Mouse (Mus musculus) lung, adult 2 months (tissue): ENCODE data around the gene Rnf169. TPM values are rescaled to one million over a fixed set of nuclear protein-coding genes. Genes with fewer than 3 reads are reported as not detected.
A peak's percentile ranks its signal among the peaks of the same experiment; 100 is the strongest.

Source experiments
- DNase-seq: peaks from one replicate; pipeline ENCODE4 v3.0.0; 2022
- H3K4me1 ChIP-seq: fragments of 200-500 bp; 2 replicates; pipeline ENCODE4 v1.6.1; 2011; ENCODE audit warnings: low read length; ENCODE audit not compliant: control insufficient read depth, insufficient read depth
- H3K4me3 ChIP-seq: fragments of 200-500 bp; replicated peaks from 2 replicates; pipeline ENCODE3; 2011; ENCODE audit warnings: low read depth, mild to moderate bottlenecking, control low read depth, low read length; ENCODE audit errors: extremely low read depth
- CTCF ChIP-seq: fragments of 200-500 bp; IDR thresholded peaks from 2 replicates; pipeline ENCODE4 v1.5.1; 2011; ENCODE audit warnings: mild to moderate bottlenecking, low read length, control low read depth; ENCODE audit not compliant: insufficient read depth
- POLR2A ChIP-seq: fragments of 200-500 bp; IDR thresholded peaks from 2 replicates; pipeline ENCODE4 v1.6.1; 2011; ENCODE audit warnings: low read depth, mild to moderate bottlenecking, control low read depth, low read length, borderline replicate concordance; ENCODE audit errors: extremely low read depth
- WGBS: fragments of 180-500 bp; shearing (Covaris S2); methylation state at CpG from one replicate; pipeline ENCODE4 v1.1.7; 2018; 5-methylcytosine and 5-hydroxymethylcytosine counted together
- polyA plus RNA-seq: library from polyadenylated mRNA; depleted of rRNA; stranded (reverse); fragments of >200 nt; gene quantifications from 2 replicates; pipeline ENCODE4 v1.2.3, GENCODE M21; 2012

Rnf169 gene
- polyA plus RNA-seq, 1 experiment, result 6.0 TPM

DNA sequence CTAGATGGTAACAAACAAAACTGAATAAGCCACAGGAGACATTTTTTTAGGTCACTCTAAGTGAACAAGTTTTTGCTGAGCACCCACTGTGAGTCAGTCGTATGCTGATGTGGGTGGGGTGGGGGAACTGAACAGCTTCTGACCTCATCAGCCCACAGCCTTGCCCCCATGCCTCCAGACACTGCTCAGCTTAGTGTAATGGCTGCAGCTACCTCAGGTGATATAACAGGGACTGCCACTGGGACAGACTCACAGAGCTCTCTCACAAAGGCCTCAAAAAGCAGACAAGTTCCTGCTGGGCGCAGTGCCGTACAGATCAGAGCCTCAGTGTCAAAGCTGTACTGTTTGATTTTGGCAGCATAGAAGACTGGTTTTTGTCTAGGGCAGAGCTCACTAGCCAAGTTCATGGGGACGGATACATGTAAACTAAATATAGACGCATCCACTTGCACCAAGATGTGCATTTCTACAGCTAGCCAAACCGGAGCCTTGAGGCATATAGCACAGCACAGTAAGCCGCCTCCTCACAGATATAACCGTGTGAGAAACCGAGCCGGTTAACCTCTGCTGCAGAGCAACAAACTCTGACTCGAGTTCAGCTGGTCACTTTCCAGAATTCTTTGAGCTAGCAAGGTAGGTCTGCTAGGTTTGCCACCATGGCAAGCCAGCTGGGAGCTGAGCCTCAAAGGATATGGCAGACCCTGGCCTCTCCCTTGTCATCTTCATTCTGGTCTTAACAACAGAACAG, 77.2 kb downstream of the Rnf169 start:
- Histone ChIP-seq H3K4me1 (no peaks in the 10 kb centered on the region), H3K4me3 (no peak overlapping the region)
- 77% methylated on average over 11 of the region's 11 CpGs for WGBS

DNA sequence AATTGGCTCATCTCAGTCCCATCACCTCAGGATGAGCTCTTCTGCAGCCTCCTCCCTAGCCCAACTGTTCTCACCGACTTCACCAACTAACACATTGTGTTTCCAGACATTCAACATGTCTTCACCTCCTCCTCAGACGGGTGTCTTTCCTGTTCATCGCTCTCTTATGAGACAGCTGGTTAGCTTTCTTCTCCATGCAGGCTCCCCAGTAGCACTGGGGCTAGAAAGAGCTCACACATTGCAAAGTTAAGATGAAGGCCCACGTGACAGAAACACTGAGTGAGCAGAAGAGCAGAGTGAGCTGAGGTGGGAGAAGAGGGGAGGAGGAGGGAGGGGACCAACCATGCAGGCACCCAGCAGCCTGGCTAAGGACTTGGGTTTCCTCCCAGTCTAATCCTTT, 78.0 kb downstream of the Rnf169 start:
- 58% methylated on average over 4 of the region's 4 CpGs for WGBS
- no peak overlapping the region for H3K4me3 ChIP-seq
- TF ChIP-seq POLR2A, result no peak
- no peaks in the 10 kb centered on the region for H3K4me1 ChIP-seq
- DNase-seq, result no peak

More for the DNA sequence above, 77.2 kb downstream of the Rnf169 start:
- no peak for DNase-seq
- TF ChIP-seq CTCF (no peak), POLR2A (no peak)

DNA sequence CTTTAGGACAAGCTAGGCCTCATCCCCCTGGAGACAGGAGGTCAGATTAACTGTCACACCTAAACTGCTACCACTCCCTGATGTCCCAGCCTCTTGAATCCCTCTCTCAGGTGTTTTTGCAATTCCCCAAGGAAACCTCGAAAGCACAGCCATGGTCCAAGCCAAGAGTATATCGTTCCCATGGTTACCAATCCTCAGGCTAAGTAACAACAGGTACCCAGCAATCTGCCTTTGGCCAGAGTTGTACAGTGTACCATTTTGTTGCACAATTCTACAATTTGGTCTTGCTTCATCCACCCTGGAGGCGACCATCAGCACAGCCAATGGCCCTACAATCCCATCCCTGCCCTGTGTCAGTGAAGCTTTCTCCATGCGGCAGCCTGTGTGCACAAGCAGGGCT, 83.3 kb downstream of the Rnf169 start:
- Histone ChIP-seq H3K4me1 (no peaks in the 10 kb centered on the region), H3K4me3 (no peak overlapping the region)
- no peak for DNase-seq
- TF ChIP-seq CTCF, result no peak
- 74% methylated on average over 4 of the region's 4 CpGs for WGBS

DNA sequence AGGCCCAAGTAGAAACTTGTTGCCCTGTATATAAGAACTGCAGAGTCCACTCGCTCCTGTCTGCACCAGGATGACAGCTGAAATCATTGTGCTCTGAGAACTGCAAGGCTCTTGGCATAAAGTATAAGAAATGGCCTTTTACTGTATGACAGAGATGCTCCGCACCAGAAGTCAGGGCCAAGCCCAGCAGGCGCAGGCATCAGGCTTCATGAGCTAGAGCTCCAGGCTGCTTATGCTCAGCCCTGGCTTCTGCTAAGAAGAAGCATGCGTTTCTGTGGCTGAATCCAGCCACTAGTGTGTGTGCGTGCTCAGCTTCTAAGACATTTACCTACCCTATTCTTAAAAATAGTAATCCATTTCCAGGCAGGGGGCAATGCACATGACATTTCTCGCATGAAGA, 85.8 kb downstream of the Rnf169 start:
- DNase-seq, result no peak
- Histone ChIP-seq H3K4me1 (no peaks in the 10 kb centered on the region), H3K4me3 (no peak overlapping the region)
- no peak for TF ChIP-seq POLR2A
- no peak for TF ChIP-seq CTCF
- WGBS, result 87% methylated on average over 6 of the region's 6 CpGs

DNA sequence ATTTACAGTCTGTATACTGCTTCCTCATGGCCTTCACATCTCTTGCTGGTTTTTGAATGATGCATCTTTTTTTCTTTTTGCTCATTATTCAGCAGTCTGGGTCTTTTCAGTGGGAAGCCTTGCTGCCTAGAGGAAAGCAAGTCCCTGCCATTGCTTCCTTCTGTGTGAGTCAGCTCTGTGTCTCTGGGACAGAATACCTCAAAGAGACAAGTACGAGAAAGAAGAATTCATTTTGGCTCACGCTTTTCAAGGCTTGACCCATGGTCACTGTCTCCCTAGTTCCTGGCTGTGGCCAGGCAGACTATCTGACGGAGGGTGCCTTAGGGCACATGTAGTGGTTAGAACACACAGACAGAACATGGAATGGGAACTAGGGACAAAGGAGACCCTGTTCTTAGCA, 86.3 kb downstream of the Rnf169 start:
- Histone ChIP-seq H3K4me1 (no peaks in the 10 kb centered on the region), H3K4me3 (no peak overlapping the region)
- TF ChIP-seq POLR2A (no peak), CTCF (no peak)
- 86% methylated on average over 3 of the region's 3 CpGs for WGBS
- DNase-seq, result no peak

DNA sequence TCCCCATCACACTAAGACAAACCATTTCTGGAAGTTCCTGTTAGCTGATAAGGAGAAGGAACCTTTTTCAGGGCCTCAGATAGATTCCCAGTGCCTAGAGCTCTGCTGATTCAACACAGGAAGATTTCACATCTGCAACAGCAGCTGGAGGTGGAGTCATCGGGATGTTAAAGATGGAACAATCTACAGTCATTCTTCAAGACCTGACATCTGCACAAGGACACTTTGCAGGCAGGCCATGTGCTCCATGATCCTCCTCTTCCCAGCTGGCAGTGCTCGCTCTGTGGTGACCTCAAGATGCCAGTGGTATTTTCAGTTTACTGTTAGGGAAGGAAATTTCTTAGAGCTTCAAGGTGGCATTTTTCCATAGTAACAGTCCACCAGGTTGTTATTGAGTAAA, 87.9 kb downstream of the Rnf169 start:
- 68% methylated on average over 2 of the region's 2 CpGs for WGBS
- Histone ChIP-seq H3K4me3 (no peak overlapping the region), H3K4me1 (no peaks in the 10 kb centered on the region)
- no peak for DNase-seq
- TF ChIP-seq CTCF (no peak), POLR2A (no peak)

DNA sequence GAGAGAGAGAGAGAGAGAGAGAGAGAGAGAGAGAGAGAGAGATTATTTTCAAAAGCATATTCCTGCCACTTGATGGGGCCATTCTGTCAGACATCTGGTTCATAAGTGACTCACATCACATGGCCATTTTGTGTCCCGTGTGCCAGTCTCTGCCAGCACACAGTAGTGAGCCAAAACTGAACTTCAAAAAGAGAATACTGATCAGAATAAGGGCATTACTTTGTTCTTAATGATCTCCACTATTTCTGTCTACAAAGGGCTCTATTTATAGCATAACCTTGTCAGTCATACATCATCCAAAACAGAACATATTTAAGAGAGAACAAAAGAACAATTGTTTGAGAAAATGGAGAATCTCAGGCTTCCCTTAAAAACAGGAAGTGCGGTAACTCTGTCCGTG, 88.8 kb downstream of the Rnf169 start:
- WGBS, result 21% methylated on average over 3 of the region's 3 CpGs
- TF ChIP-seq POLR2A (no peak), CTCF (no peak)
- no peak overlapping the region for H3K4me3 ChIP-seq
- no peaks in the 10 kb centered on the region for H3K4me1 ChIP-seq
- no peak for DNase-seq

DNA sequence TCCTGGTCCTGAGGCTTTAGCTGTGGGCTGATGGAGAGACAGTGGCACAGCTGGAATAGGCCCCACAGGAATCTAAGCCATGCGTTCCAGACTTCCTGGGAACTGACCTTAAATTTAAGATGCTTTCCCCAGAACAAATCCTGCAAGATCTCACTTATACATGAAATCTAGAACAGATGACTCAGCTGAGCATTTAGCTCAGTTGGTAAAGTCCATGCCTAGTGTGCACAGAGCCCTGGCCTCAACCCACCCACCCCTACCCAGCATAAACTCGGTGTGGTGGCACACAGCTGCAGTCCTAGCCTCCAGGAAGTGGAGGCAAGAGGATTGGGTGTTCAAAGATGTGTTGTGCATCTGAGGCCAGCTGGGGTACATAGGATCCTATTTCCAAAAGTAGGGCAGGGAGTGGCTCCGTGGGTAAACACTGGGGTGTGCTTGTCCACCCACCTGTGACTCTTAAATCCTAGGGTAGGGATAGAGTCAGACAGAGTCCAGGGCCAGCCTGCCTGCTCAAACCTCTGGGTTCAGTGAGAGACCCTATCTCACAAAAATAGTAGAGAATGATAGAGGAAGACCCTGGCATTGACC, 90.0 kb downstream of the Rnf169 start:
- WGBS, result 67% methylated on average over 3 of the region's 3 CpGs
- no peak for TF ChIP-seq CTCF
- no peak for TF ChIP-seq POLR2A
- Histone ChIP-seq H3K4me1 (no peaks in the 10 kb centered on the region), H3K4me3 (no peak overlapping the region)
- DNase-seq, result no peak

DNA sequence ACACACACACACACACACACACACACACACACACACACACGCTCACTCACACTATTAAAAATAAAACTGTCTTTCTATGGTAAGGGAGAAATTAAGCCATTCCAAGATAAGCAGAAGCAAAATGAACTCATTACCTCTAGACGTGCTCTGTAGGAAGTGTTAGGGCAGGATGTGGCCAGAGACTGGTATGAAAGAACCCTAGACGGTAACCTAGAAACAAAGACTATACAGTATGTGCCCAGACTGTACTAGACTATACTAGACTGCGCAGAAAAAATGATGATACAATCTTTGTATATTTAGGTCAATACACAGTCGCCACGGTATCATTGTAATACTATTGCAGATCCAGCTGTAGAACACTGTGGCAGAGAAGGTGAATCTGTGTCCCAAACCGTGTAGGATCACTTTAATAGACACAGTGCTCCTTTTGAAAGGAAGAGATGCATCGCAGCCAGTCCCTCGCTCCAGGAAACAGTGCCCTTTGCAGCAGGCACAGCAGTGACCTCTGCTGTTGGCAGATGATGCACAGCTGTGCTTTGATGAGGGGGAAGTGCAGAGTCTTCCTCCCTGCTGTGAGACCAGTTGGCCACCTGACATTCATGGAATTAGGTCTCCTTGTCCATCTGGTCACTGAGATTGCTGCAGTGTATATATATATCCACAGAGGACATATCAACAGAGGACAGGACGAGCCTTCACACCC, 90.9 kb downstream of the Rnf169 start:
- WGBS, result 24% methylated on average over 10 of the region's 10 CpGs
- Histone ChIP-seq H3K4me1 (no peaks in the 10 kb centered on the region), H3K4me3 (no peak overlapping the region)
- DNase-seq, result no peak
- TF ChIP-seq CTCF (peak; percentile 37; the same call in 1 of the 2 replicates), POLR2A (no peak)

DNA sequence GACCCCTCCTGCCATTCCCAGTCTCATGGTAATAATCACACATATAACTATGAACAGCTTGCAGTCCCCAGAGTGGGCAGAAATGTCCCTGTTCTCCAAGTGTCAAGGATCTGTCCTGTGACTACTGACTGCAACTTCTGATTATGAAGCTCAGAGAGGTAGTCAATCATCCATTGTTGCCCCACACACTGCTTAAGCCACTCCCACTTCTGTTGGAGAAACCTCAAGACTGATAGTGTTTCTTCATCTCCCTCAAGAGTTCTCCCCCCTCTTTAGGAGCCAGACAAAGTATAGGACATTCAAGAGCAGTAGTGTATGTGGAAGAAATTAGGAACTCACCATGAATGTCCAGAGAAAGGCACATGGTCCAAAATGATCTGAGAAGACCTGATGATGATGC, 92.5 kb downstream of the Rnf169 start:
- no peak for DNase-seq
- Histone ChIP-seq H3K4me3 (no peak overlapping the region), H3K4me1 (no peaks in the 10 kb centered on the region)
- no peak for TF ChIP-seq CTCF
- no peak for TF ChIP-seq POLR2A

DNA sequence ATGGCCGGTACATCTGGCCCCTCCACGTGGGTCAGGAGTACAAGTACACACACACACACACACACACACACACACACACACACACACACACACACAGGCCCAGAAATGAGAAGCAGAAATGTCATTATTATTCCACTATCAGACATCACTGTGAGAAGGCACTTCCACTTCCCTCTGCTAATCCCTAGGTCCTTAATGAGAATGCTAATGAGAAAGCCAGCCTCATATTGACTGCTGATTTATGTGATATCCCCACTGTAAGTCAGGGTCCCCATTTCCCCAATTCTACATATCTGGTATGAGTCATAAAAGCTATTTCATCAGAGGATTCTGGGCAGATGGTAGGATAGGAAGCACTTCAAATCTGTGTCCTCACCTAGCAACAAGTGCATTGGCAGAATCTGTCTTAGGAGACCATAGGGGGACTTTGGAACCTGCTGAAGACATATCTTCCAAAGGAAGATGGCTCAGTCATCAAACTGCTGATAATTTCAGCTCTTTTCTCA, 93.0 kb downstream of the Rnf169 start:
- DNase-seq, result no peak
- no peak for TF ChIP-seq POLR2A
- no peak for TF ChIP-seq CTCF
- Histone ChIP-seq H3K4me1 (no peaks in the 10 kb centered on the region), H3K4me3 (no peak overlapping the region)
- 58% methylated on average over 2 of the region's 2 CpGs for WGBS
